Mouse (Mus musculus) brain, adult 2 months (tissue): ENCODE measurements at regions not wholly inside any gene's neighbourhood (a gene's known extent, or its start where the extent isn't known, plus 50 kb on each side); places are given as distances from the start of the nearest gene placed in this dataset.

Source experiments
- DNase-seq: peaks from one replicate; pipeline ENCODE4 v3.0.0; 2011; ENCODE audit warnings: low read depth, low spot score

- DNase-seq = peak; percentile 94
Observed at GRCm38 (mm10) chr3:121104571-121105407, 66.7 kb downstream of the Rwdd3 start.

DNA sequence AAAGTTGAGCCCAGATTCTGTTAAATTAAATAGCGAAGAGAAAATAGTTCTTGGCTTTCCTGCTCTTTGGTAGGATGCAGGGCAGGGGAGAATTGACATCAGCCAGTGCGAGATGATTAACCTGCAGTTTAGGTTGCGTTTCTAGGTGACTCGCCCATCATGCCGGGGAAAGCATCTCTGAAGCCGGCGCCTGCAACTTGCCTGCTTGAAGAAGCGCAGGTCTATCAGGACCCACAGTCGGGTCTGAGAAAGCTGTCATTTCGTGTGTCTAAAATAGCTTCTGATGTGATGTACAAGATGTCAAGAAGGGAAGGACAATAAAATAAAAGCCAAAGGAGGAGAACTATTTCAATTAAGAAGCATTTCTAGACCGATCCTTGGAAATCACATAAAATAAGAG is 68.6 kb downstream of the Rwdd3 start:
- DNase-seq = peak; percentile 36

DNA sequence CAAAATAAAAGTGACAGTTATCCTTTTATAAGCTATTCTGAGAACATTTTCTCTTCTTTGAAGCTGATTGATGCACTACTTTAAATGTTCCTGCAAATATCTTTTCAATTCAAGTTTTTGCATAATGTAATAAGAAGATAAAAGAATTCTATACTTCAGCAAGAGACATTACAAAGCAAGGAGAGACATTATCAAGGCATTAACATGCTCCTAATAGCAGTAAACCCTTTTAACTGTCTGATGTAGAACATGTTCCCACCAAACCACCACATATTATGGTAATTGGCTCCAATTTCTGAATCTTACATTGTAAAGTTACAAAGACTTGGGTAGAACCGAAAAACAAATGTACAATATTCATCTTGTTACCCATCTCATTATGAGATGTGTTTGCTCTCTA is 69.4 kb downstream of the Rwdd3 start:
- peak; percentile 7 for DNase-seq

GRCm38 (mm10) chr3:121100211-121100860 is 71.2 kb downstream of the Rwdd3 start:
- DNase-seq = peak; percentile 46

DNA sequence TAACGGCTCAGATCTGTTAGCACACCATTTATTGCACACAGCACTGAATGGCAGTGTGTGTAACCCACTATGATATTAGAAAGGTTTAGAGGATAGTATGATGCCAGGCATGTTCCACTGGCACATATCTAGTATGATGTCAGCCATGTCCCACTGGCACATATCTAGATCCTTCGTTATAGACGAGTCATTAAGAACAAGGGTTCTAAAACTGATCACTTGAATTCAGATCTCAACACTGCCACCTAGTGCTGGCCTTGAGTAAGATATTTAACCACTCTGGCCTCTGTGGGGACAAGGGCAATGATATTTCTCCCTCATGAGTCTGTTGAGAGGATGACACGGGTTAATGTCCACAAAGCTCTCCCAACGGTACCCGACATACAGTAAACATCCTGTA is 78.0 kb downstream of the Rwdd3 start:
- peak; percentile 82 for DNase-seq

DNA sequence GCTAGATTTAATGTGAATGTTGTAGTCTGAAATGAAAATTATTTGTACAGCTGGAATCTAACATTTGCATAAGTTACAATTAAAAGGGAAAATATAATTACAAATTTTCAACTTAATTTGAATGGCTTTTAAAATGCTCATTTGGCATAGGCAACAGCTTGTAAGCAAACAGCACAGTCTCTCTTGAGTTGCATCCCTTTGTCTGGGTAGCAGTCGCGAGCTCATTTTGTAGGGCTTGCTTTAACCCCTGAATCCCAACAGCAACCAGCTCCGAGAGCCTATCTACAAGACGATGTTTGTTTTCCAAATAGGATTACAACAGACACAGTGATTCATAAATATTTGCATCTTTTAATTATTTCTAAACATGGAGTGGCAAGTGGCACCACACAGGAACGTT is 82.8 kb downstream of the Rwdd3 start:
- DNase-seq = no peak

GRCm38 (mm10) chr3:121068676-121069075 is 102.8 kb downstream of the Rwdd3 start:
- DNase-seq = no peak

- DNase-seq = no peak
Observed at GRCm38 (mm10) chr3:121035904-121036549, 135.5 kb downstream of the Rwdd3 start.

GRCm38 (mm10) chr3:121025546-121026157 is 145.8 kb downstream of the Rwdd3 start:
- DNase-seq = no peak

DNA sequence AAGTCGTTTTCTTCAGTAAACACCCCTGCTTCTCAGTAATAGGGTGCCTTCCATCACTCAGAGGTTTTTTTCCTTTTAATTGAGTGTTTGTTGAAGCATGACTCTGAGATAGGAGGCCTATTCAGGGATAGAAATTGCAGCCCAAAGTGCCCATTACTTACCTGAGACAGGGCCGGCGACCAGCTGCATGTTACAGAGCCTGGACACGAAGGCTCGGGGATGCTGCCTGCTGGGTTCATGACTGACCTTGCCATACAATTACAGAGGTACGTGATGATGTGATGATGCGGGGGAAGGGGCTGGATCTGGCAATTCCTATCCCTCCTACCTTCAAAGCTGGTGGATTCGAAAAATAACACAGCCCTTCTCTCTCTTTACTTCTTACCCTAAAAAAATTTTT is 146.7 kb downstream of the Rwdd3 start:
- DNase-seq = no peak

- no peak for DNase-seq
Observed at GRCm38 (mm10) chr3:121021126-121021848, 150.2 kb downstream of the Rwdd3 start.

DNA sequence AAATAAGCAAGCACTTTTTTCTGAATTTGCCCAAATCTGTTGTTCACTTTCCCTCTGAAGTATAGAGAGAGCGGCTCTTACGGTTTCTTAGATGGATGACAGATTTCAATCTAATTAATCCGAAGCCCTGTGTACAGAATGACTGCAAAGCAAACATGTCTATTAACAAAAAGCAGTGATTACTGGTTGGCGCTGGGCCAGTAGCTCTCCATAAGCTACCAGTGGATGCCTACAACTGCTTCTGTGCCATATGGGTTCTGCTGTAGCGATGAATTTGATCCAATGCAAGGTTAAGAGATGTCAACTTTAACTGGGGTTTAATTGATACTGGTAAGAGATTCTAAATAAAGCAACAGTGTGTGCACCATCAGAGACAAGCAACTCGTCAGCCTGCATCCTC is 162.3 kb downstream of the Rwdd3 start:
- peak; percentile 12 for DNase-seq

DNA sequence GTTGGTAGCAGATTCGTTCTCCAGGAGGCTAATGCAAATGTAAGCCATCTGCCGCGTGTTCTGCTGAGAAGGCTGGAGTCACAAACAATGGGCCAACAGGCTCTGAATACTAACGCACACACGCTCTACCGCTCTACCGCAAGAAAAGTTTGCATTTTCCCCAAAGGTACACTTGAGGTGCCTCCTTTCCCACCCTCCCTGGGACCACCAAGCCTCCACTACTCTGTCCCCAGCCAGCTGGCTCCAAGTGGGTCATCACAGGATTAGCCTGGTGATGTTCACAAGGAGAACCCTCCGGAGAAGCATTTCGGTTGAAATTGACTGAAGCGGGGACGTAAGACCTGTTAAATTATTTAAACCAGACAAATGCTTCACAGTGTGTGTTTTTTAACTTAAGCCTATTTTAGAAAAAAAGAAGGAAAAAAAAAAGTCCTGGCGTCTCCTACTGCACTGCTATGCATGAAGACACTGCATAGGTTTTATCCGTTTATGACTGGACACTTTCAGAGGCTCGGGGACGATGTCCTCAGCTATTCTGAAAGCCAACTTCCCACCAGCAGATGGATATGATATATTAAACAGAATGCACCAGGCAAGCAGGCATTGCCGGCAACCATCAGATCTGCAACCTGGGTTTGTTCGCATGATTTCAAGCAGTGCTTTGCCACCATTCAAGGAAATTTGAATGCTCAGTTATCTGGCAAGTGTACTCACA is 187.8 kb downstream of the Rwdd3 start:
- DNase-seq = peak; percentile 94

- DNase-seq = no peak
Observed at GRCm38 (mm10) chr3:120982795-120983555, 188.5 kb downstream of the Rwdd3 start.

DNA sequence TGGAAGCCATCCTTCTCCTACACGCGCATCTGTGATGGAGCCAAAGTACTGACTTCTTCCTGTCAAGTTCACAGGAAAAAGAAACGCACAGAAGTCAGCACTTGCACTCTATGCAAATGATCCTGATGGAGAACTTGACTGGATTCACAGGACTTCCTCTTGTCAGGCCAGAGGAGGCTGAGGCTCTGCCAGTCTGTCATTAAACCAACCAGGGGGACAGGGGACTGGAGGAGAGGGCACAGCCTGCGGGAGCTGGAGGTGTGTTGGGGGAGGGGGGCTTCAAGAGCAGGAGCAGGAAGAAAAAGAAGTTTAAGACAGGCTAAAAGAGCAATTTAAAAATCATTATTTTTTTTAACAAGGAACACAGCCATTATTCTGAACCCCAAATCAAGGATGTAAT is 189.3 kb downstream of the Rwdd3 start:
- DNase-seq = peak; percentile 6

- peak; percentile 74 for DNase-seq
Observed at GRCm38 (mm10) chr3:120970746-120971466, 200.6 kb downstream of the Rwdd3 start.

DNA sequence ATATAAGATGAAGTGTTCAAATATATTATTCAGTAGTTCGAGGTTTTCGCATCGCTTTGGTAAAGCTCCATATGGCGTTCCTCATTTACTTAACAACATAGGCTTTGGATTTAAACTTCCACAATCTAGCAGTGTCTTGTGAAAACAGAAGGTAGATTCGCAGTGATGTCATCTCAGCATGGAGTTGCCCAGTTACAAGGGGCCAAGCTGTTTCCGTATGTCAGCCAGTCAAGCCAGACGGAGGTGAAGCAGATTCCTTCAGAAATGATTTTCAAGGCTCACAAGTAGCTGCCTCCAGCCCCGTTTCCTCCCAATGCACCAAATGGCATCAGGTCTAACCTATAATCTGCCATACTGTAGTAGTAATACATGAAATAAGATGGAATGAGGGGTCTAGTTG is 224.6 kb downstream of the Rwdd3 start:
- peak; percentile 98 for DNase-seq

GRCm38 (mm10) chr3:120934401-120934800 is 237.1 kb downstream of the Rwdd3 start:
- DNase-seq = peak; percentile 95

DNA sequence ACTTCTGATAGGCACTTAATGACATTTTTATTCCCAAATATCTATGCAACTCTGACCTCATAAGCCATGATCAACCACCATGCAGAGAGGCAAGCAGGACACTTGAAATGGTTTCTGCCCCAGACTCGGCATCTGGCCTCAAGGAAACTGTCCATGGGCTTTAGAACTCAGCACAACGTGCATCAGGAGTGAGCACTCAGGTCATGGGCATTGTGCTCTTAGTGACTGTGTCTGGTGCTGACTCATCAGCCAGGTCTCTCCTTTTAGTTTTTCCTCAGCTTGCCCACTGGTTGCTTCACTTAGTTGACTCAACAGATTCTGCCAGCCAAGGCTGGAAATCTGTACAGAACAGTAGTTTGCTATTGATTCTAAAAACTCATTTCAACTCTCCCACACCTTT is 251.1 kb downstream of the Rwdd3 start:
- no peak for DNase-seq
